Mouse (Mus musculus): Measurements from ENCODE around the gene Pygl.
"Not testable (repeated sequence)": the region's sequence is repeated elsewhere in the genome, so short reads cannot be mapped to it uniquely, and the experiment has no call there.

The Pygl gene

DNA sequence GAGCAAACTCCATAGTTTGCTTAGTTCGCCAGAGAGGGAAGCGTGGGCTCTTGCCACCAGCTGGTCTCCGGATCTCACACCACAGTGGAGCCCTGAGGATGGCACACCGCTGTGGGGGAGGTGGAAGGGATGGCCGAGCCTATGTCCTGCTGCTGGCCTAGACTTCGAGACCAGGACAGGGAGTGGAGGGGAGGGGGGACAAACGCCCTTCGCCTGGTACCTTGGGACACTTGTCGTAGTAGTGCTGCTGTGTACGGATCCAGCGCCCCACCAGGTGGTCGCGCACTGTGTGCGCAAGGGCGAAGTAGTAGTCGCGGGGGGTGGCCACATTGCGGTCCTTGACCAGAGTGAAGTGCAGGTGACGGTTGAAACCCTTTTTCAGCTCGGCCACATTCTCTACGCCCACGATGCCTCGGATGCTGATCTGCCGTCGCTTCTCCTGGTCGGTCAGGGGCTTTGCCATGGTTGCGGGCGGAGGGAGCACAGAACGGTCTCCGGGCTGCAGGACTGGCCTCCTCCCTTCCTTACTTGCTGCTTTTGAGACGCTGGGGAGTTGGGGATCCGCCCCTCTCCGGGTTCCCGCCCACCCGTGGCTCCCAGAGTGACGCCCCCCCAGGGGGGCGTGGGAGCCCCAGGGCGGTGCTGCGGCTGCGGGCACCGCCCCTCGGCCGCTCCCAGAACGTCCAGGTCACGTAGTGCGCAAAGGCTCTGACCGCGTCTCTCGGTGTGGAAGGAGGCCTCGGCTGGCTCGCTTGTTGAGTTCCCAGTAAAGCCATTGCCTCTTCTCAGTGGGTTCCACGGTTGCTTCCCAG is 4.0 kb downstream of the Pygl start:
- DNase-seq (ENCODE audit: low spot score in 2 of 2) = peak; percentile 82 to 84

DNA sequence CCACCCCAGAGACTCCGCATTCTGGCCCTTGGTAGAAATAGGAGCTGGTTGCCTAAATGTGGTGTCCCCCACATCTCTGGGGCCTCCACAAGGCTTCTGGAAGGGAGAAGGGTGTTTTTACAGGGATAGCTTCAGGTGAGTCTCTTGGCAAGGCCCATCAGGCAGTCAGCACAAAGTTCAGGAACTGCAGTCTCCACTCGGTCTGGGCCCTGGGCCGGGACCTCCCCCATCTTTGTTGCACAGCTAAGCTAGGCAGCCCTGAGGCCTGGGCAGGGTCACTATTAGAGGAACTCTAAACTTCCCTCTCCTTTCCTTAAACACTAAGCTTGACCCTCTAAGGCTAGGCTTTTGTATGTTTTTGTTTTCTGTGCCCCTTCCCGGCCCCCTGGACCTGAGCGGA is 4.6 kb downstream of the Pygl start:
- DNase-seq (ENCODE audit: low spot score in 2 of 2) = no peak

DNA sequence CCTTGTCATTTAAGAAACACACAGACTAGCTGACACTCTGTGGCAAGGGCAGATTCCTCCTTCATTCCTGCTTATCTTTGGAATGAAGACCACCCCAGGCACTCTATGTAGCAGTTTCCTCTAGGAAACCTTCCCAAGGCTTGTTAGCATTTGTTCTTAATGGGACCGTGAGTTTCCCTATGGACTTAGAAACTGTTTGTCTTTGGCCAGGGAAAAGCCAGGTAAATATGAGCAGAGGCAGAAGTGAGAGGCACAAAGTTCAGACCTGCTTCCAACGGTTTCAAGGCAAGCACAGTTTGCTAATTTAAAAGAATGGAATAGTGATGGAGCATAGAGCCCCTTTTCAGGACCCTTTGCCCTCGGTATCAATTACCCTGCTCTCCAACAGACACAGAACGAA is 8.0 kb downstream of the Pygl start:
- no peak for DNase-seq (ENCODE audit: low spot score in 2 of 2)

DNA sequence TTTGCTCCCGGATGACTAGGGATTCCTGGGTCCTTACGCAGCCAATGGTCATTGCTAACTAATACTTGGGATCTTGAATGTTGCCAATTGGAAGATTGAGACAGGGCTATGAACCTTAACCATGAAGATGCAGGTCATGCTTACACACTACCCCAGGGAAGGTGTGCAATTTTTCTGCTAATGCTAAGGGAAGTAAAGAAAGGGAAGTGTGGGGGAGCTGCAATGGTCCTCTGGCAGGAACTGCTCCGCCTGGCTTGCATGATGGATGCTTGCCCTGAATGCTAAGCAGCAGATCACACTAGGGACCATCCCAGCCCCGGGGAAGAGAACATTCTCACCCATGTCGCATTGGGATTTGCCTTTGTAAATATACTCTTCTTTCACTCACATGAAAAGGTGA is 9.9 kb downstream of the Pygl start:
- DNase-seq (ENCODE audit: low spot score in 2 of 2) = no peak

DNA sequence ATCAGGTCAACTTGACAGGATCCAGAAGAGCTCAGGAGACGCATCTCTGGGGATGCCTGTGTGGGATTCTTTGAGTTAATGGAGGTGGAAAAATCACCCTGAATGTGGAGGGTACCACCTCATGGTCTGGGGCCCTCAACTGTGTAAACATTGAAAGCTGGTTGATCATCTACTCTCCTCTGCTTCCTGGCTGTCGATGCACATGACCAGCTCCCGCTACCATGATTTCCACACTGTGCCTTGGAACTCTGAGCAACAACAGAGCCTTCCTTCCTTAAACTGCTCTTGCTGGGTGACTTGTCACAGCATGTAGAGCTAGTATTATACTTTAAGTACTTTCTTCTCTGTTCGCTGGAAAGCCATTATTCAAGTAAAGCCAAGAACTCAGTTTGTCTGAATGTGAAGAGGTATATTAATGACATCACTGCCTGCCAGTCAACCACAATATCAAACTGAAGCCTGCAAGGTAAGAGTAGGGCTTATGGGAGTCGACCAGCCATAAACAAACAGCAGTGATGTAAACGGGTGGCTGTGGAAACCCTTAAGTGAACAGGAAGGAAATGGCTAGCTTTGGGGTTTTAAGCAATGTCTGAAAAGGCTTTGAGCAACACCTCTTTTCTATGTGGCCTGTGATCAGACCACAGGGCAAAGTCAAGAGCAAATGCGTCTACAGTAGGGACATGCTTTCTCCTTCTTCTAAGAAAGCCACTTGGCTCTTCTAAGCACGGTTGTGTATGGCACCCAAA is 12.3 kb downstream of the Pygl start:
- no peak for DNase-seq (ENCODE audit: low spot score in 2 of 2)

DNA sequence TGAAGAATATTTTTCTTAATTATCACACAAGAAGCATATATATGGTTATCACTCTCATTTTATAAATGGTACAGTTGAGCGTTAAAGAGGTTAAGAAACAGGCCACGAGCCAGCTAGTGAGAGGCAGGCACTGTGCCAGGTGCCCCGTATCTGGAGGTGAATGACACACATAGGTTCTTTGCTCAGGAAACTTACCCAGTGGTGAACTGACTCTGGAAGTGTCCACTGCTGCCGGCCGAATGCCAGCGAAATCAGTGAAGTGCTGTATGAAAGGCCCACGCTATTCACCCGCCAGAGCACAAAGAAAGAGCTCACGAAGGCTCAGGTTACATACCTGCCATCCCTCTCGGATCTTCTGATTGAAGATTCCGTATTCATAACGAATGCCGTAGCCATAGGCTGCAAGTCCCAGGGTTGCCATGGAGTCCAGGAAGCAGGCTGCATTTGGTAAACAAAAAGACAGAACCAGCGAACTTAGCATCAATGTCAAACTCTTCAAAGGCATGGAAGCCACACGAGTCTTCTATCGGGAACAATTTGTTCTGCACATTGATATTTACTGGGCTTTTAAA is 15.0 kb downstream of the Pygl start:
- no peak for DNase-seq (ENCODE audit: low spot score in 2 of 2)

DNA sequence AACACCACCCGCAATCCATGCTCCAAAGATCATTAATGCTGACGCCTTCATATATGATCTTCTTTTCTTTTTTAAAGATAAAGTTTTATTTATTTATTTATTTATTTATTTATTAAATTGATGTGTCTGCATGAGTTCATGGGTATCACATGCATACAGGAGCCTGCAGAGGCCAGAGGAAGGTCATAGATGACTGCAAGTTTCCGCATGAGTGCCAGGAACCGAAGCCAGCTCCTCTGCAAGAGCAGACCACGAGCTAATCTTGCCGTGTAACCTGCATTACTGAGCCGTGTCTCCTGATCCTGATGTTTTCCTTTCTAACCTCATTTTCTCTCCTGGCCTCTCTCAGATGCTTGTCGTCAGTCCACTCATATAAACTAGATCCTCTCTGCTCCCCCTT is 17.0 kb downstream of the Pygl start:
- no peak for DNase-seq (ENCODE audit: low spot score in 2 of 2)

DNA sequence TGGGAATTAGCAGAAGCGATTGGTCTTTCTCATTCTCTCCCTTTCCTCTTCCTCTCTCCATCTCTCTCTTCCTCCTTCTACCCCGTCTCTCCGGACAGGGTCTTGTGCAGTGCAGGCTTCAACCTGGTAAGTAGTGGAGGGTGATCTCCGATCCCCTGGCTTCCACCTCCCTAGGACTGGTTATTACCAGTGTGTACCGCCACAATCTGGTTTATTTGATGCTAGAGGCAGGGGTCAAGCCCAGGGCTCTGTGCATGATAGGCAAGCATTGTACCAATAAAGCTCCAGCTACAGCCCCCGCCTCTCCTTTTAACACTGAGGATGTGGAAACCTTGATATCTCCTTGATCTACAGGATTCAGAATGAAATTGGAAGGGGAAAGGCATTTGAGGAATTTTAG is 17.7 kb downstream of the Pygl start:
- no peak for DNase-seq (ENCODE audit: low spot score in 2 of 2)

DNA sequence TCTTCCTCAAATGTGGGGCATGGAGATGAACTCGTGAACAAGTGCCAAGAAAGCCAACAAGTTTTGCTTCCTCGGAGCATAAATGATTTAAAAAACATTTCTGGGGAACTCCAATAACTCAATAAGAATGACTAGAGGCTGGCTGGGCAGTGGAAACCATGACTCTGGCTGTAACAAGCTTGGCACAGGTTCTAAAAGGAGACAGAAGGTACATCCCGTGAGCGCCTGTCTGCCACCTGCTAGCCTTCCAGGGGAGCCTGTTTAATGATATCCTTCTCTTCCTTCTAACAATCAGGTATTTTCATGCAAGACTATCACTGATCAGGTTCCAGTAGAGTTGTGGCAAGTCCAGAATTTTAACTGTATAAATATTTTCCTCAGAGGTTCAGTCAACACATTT is 18.8 kb downstream of the Pygl start:
- DNase-seq (ENCODE audit: low spot score in 2 of 2) = no peak

DNA sequence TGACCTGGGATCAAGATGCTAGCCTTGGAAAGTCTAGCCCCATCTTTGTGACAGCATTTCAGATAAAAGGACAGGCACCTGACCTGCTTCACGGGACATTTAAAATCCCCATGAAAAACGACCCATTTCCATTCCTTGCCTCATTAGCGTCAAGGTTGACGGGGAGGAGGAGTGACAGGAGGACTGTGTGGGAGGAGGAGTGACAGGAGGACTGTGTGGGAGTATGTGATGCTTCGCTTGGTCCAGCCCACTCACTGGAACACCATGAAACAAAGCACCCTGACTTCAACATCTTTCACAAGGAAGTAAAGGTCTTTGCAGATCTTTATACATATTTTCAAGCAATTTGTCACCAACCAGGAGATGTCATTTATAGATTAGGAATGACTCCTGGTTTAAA is 23.1 kb downstream of the Pygl start:
- DNase-seq (ENCODE audit: low spot score in 2 of 2) = no peak

DNA sequence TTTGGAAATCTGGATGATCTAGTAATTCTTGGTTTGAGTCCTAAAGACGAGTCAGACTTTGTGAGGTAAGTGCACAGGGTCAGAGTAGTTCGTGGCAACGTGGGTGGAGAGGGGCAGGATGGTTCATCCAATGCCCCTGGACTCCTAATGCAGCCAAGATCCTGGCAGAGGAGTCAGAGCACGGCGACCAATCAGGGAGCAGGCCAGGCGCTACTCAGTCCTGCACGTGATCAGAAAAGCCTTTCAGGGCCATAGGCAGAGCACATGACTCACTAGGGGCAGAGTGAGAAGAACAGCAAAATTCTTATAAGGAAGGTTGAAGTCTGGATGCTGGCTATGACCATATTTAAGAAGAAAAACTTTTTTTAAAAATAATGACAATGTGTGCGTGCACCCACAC is 26.9 kb downstream of the Pygl start:
- no peak for DNase-seq (ENCODE audit: low spot score in 2 of 2)

DNA sequence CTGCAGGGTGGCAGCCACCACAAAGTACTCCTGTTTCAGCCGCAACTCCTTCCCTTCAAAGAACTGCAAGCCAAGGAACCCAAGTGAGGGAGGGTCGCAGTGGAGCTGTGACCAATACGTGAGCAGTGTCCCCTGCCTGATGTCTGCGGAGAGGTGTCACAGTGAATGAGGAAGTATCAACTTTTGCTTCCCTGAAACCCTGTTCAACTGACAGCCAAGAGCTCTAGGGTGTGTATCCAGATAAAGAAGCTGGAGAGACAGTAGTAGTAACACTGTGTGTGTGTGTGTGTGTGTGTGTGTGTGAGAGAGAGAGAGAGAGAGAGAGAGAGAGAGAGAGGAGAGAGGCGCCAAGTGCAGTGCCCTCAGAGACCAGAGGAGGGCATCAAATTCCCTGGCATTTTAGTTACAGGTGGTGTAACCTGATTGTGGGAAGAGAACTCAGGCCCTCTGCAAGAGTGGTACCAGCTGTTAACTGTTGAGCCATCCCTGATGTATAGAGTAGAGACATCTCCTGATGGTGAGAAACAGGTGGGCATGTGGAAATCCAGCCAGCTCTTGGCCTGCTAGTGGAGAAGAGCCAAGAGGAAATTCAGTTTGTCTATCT is 29.3 kb downstream of the Pygl start:
- no peak for DNase-seq (ENCODE audit: low spot score in 2 of 2)

DNA sequence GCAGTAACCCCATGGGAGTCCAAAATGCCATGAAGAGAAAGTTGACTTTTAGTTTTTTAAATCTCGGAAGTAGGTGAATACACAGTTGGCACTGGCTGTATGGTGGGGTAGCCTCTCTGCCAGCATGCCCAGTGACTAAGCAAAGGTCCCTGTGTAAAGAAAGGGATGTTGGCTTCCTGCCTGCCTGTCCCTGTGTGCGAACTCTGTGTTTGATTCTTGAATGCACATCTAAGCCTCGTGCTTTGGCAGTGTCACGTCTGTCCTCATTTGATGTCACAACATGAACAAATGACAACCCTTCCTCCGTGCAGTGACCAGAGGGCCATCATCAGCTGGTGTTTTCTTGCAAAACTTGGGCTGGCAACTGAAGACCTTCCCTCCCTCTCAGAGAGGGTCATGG is 34.9 kb downstream of the Pygl start:
- no peak for DNase-seq (ENCODE audit: low spot score in 2 of 2)

DNA sequence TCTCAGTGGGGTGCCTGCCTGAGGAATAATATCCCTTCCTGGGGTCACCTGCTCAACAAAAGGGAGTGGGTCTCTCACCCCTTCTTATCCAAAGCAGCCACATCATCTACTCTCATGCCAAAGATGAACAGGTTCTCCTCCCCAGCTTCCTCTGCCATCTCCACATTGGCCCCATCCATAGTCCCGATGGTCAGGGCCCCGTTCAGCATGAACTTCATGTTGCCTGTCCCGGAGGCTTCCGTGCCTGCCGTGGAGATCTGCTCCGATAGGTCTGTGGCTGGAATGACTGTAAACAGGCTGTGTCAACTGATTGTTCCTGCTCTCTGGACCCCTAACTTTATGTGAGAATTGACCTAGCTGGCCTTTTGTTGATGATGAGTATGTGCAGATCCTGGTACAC is 35.9 kb downstream of the Pygl start:
- DNase-seq (ENCODE audit: low spot score in 2 of 2) = no peak

DNA sequence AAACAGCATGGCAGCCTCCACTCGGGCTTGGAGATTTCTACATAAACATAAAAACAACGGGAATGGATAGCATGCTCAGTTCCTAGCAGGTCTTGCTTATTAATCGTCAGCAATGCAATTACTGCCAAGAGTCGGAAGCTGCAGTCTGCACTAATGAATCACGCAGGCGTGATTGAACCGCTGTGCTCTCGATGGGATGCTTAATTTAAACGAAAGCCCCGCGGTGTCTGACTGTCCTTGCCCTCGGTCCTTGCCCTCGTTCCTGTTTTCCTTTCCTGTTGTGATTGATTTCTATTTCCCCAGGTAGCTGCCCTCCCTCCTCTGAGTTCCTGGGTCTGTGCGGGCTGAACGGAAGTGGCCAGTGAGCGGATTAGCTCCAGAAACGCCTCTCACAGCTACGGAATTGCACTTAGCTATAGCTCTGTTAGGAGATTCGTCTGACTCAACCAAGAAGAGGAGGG is 39.0 kb downstream of the Pygl start:
- DNase-seq (ENCODE audit: low spot score in 2 of 2) = no peak

DNA sequence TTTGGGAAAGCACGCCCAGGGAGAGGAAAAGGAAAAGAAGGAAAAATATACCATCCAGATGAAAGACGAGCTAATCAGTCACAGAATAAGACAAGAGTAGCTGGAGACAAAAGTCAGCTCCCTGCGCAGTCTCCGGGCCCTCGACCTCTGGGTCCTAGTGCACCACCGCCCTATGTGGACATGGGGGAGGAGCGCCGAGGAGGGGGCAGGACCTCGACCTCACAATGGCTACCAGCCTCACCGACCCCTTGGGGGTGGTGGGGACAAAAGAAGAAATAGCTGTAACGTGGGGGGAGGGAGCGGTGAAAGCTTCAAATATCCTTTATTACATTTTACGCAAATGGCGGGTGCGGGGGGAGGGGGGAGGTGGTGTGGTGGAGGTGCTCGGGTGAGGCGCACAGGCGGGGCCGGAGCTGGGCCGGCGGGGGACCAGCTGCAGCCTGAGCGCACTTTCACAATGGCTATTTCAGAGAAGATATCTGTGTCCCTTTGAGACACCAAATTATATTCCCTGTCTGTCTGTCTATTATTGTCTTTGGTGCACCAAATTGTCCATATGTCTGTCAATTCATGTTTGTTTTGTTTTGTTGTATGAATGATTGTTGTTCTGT is 47.0 kb downstream of the Pygl start:
- DNase-seq (ENCODE audit: low spot score in 2 of 2) = no peak

DNA sequence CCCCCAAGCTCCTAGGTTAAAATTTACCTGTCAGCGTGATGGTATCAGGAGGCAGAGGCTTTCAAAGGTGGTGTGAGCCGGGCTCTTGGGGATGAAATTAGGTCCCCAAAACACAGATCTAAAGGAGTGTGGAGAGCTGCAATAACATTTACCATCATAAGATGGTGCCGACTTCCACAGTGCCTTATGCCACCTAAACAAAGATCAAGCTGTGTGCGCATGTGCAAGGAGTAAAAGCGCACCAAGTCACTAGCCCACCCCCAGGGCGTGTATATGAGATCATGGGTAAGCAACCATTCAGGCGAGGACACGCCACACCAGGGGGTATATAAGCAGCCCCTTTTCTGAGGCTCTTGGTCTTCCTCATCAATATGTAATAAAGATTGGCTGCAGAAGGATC is 47.8 kb downstream of the Pygl start:
- not testable (repeated sequence) for DNase-seq (ENCODE audit: low spot score in 2 of 2)

DNA sequence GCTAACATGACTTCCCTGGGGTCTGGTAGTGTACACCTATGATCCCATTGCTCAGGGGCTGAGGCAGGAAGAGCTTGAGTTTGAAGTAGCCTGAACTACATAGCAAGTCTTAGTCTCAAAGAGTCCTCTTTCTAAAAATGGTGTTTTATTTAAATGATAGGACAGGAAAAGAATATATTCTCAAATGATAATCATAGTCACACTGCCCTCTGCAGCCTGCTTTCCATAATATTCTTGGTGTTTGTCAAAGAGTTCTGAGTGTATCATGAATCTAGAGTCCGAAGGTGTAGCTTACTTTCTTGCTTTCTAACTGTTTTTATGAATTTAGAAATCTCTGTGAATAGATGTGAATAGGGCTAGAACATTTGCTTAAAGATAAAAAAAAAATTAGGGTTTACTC is 61.3 kb downstream of the Pygl start:
- no peak for DNase-seq (ENCODE audit: low spot score in 2 of 2)

DNA sequence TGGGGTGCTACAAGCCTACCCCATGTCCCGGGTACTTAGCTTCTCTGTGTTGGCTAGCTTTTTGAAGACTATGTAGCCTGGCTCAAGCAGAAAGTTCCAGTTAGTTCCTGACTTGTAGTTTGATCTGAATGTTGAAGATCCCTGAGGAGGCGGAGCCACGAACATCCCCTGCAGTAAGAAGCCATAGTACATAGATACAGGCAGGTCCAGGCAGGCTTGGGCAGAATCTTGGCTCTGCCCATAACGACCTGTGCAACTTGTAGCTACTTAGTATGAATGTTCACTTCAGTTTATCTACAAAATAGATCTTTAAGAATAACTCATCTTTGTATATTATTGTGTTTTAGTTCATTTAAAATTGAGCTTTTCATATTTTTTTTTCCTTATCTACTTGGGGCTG is 63.3 kb downstream of the Pygl start:
- no peak for DNase-seq (ENCODE audit: low spot score in 2 of 2)

DNA sequence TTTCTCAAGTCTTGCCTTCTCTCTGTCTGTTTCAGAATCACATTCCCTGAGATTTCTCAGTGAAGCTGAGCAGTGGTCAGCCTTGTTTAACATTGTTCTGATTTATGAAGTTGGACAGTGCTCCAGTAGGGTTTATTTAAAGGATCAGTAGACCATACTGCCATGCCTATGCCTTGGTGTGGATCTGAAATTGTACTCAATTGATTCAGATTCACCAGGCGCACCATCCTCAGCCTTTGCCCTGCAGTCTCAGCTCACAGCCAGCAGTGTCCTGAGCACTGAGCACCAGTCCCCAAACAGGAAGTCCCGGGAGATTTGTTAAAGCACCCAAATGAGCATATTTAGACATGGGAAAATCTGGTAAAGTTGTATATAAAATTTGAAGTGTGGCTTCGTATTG is 66.5 kb downstream of the Pygl start:
- no peak for DNase-seq (ENCODE audit: low spot score in 2 of 2)

DNA sequence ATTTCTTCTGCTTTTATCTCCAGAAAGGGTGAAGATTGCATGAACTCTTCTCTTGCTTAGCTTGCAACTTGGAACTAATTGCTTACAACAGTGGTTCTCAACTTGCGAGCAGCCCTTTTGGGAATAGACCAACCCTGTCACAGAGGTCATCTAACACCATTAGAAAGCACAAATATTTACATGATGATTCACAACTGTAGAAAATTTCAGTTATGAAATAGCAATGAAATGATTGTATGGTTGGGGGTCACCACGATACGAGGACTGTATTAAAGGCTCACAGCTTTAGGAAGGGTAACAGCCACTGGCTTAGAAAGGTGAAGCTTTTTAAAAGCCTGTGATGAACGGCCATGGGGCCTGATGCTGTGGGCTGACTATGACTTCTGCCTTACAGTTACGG is 70.2 kb downstream of the Pygl start:
- no peak for DNase-seq (ENCODE audit: low spot score in 2 of 2)
